Mouse (Mus musculus): ENCODE data around the gene 1700013G24Rik. TPM values are rescaled to one million over a fixed set of nuclear protein-coding genes. Genes with fewer than 3 reads are reported as not detected.

1700013G24Rik gene
- polyA plus RNA-seq, 1 experiment: not detected

DNA sequence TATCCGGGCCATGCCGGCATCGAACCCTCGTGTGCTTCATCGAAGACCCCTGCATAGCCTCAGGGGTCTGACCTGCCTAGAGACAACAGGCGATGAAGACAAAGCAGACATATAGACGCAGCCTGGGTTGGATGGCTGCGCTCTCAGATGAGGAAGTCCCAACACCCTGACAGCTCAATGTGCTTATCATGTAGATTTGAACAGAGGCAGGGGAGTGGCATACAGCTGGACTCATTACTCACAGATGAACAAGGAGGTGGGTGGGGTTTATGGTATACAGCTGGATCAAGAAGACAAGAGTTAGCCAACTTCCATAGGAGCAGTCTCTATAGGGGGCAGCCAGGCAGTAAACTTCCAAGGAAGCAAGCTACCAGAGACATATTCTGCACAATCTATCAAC is 14.2 kb upstream of the 1700013G24Rik start:
- H3K4me1 ChIP-seq (ENCODE audit: control insufficient read depth, insufficient read depth, low read length): no peaks in the 10 kb centered on the region
- TF ChIP-seq POLR2A (IDR thresholded peaks at IDR 0.05; ENCODE audit: low read depth, low read length) (no peak), CTCF (IDR thresholded peaks at IDR 0.05; ENCODE audit: borderline replicate concordance, insufficient read depth, low read length) (no peak)
- H3K4me3 ChIP-seq (ENCODE audit: insufficient read depth, low read length): no peak overlapping the region
- no peak overlapping the region for H3K27ac ChIP-seq (ENCODE audit: insufficient read depth, low read length)

GRCm38 (mm10) chr4:137441332-137441731 is 11.8 kb upstream of the 1700013G24Rik start:
- no peak for TF ChIP-seq CTCF (IDR thresholded peaks at IDR 0.05; ENCODE audit: borderline replicate concordance, insufficient read depth, low read length)
- no peak for TF ChIP-seq POLR2A (IDR thresholded peaks at IDR 0.05; ENCODE audit: low read depth, low read length)
- Histone ChIP-seq H3K4me3 (ENCODE audit: insufficient read depth, low read length) (no peak overlapping the region), H3K4me1 (ENCODE audit: control insufficient read depth, insufficient read depth, low read length) (no peaks in the 10 kb centered on the region), H3K27ac (ENCODE audit: insufficient read depth, low read length) (no peak overlapping the region)

- TF ChIP-seq CTCF (IDR thresholded peaks at IDR 0.05; ENCODE audit: borderline replicate concordance, insufficient read depth, low read length) (0 out of 2 replicates have a peak, but pooled peaks have one; percentile 19), POLR2A (IDR thresholded peaks at IDR 0.05; ENCODE audit: low read depth, low read length) (no peak)
- no peak overlapping the region for H3K27ac ChIP-seq (ENCODE audit: insufficient read depth, low read length)
- peaks cover 8% of the 10 kb centered on the region for H3K4me1 ChIP-seq (ENCODE audit: control insufficient read depth, insufficient read depth, low read length)
- H3K4me3 ChIP-seq (ENCODE audit: insufficient read depth, low read length): no peak overlapping the region
Observed at GRCm38 (mm10) chr4:137443625-137444024, 9.5 kb upstream of the 1700013G24Rik start.

- TF ChIP-seq CTCF (IDR thresholded peaks at IDR 0.05; ENCODE audit: borderline replicate concordance, insufficient read depth, low read length): no peak
- no peak for TF ChIP-seq POLR2A (IDR thresholded peaks at IDR 0.05; ENCODE audit: low read depth, low read length)
- Histone ChIP-seq H3K27ac (ENCODE audit: insufficient read depth, low read length) (no peak overlapping the region), H3K4me3 (ENCODE audit: insufficient read depth, low read length) (no peak overlapping the region), H3K4me1 (ENCODE audit: control insufficient read depth, insufficient read depth, low read length) (peaks cover 16% of the 10 kb centered on the region)
Observed at GRCm38 (mm10) chr4:137445881-137446280, 7.2 kb upstream of the 1700013G24Rik start.

DNA sequence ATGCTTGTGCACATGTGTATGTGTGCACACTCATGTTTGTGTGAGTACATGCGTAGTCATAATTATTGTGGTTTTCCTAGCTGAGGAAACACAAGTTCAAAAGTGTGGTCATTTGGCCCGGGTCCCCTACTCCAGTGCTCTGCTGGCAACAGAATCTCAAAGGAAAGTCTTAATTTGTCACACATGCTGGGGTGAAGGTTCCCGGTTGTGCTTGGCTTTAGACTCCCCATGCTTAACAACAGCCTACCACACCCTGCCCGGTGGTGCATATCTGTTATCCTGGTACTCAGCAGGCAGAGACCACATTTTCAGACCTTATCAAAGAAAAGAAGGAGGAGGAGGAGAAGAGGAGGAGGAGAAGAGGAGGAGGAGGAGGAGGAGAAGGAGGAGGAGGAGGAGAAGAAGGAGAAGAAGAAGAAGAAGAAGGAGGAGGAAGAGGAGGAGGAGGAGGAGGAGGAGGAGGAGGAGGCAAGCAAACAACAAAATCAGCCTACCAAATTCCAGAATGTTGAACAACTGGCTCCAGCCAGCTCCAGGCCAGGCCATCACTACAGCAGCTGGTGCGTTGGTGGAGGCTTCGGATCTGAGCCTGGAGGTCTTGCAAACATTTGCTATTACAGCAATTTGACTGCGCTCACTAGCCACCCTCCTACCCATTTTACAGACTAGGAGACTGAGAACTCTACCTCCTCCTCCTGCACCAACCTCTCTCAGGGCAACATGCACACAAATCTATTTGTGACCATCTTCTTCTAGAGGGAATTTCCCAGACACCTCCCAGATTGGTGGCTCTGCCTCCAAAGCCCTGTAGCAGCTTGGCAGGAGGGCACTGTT is 5.5 kb upstream of the 1700013G24Rik start:
- peak overlapping the region; percentile 71 for H3K27ac ChIP-seq (ENCODE audit: insufficient read depth, low read length)
- H3K4me3 ChIP-seq (ENCODE audit: insufficient read depth, low read length): no peak overlapping the region
- TF ChIP-seq POLR2A (IDR thresholded peaks at IDR 0.05; ENCODE audit: low read depth, low read length): no peak
- no peak for TF ChIP-seq CTCF (IDR thresholded peaks at IDR 0.05; ENCODE audit: borderline replicate concordance, insufficient read depth, low read length)
- H3K4me1 ChIP-seq (ENCODE audit: control insufficient read depth, insufficient read depth, low read length): peaks cover 16% of the 10 kb centered on the region

DNA sequence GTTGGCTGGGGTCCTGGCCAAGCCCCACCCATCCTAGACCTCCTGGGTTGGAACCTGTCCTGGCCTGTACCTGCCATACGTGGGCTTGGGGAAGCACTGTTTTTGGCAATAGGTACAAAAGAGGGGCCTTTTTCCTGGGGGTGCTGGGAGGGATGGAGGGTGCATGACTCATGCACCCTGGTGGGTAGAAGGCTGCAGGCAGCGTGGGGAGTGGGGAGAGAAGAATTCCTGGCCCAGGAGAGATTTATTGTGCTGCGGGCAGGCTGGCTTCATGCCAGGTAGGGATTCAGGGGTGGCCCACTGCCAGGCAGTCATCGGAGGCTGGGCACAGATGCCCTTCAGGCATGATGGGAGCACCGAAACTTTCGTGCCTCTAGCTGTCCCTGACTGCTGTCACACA is 4.9 kb upstream of the 1700013G24Rik start:
- H3K27ac ChIP-seq (ENCODE audit: insufficient read depth, low read length): peak overlapping the region; percentile 71
- no peak overlapping the region for H3K4me3 ChIP-seq (ENCODE audit: insufficient read depth, low read length)
- TF ChIP-seq POLR2A (IDR thresholded peaks at IDR 0.05; ENCODE audit: low read depth, low read length) (no peak), CTCF (IDR thresholded peaks at IDR 0.05; ENCODE audit: borderline replicate concordance, insufficient read depth, low read length) (no peak)
- peaks cover 16% of the 10 kb centered on the region for H3K4me1 ChIP-seq (ENCODE audit: control insufficient read depth, insufficient read depth, low read length)

- H3K4me1 ChIP-seq (ENCODE audit: control insufficient read depth, insufficient read depth, low read length): peaks cover 16% of the 10 kb centered on the region
- H3K4me3 ChIP-seq (ENCODE audit: insufficient read depth, low read length): no peak overlapping the region
- TF ChIP-seq CTCF (IDR thresholded peaks at IDR 0.05; ENCODE audit: borderline replicate concordance, insufficient read depth, low read length) (no peak), POLR2A (IDR thresholded peaks at IDR 0.05; ENCODE audit: low read depth, low read length) (no peak; the same call in 1 of the 2 replicates)
- peak overlapping the region; percentile 71 for H3K27ac ChIP-seq (ENCODE audit: insufficient read depth, low read length)
Observed at GRCm38 (mm10) chr4:137448641-137449040, 4.4 kb upstream of the 1700013G24Rik start.

DNA sequence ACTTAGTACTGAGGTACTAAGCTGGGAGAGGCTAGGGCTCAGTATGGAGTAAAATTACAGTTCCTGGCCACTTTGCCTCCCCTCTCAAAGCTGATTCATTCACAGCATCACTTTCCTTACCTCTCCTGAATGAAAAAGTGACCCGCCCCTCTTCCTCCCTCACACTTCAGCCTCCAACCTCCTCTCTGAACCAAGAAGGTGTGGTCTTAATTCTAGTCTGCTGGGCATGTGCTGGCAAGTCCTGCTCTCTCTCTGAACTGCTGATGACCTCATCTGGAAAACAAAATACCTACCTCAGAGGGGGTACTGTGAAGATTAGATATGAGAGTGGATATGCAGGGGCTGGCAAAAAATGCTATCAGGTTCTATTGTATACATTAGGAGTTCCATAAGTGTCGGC is 4.0 kb upstream of the 1700013G24Rik start:
- H3K27ac ChIP-seq (ENCODE audit: insufficient read depth, low read length): peak overlapping the region; percentile 71
- no peak overlapping the region for H3K4me3 ChIP-seq (ENCODE audit: insufficient read depth, low read length)

DNA sequence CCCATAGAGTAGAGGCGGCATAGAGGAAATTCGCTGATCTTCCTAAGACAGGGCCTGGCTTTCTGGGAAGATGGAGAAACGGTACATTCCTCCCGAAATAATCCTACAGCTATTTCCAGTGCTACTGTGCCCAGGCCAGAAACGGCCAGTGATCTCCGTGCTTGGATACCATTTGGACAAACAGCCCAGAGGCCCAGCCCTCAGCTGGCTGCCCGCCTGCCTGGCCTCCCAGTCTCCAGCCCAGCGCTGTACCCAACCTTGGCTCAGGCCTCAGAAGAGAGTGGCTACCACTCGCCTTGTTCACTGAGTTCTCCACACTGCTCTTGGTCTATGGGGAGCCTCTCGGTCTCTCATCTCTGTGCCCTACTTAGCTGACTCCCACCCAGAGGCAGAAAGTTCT is 3.4 kb upstream of the 1700013G24Rik start:
- no peak for TF ChIP-seq POLR2A (IDR thresholded peaks at IDR 0.05; ENCODE audit: low read depth, low read length)
- H3K4me3 ChIP-seq (ENCODE audit: insufficient read depth, low read length): no peak overlapping the region
- peaks cover 16% of the 10 kb centered on the region for H3K4me1 ChIP-seq (ENCODE audit: control insufficient read depth, insufficient read depth, low read length)
- H3K27ac ChIP-seq (ENCODE audit: insufficient read depth, low read length): peak overlapping the region; percentile 71

More for the DNA sequence above, 4.0 kb upstream of the 1700013G24Rik start:
- TF ChIP-seq CTCF (IDR thresholded peaks at IDR 0.05; ENCODE audit: borderline replicate concordance, insufficient read depth, low read length) (no peak), POLR2A (IDR thresholded peaks at IDR 0.05; ENCODE audit: low read depth, low read length) (no peak)
- H3K4me1 ChIP-seq (ENCODE audit: control insufficient read depth, insufficient read depth, low read length): peaks cover 16% of the 10 kb centered on the region

GRCm38 (mm10) chr4:137452190-137452589 is 894 bp upstream of the 1700013G24Rik start:
- TF ChIP-seq POLR2A (IDR thresholded peaks at IDR 0.05; ENCODE audit: low read depth, low read length): no peak
- no peak for TF ChIP-seq CTCF (IDR thresholded peaks at IDR 0.05; ENCODE audit: borderline replicate concordance, insufficient read depth, low read length)
- Histone ChIP-seq H3K27ac (ENCODE audit: insufficient read depth, low read length) (no peak overlapping the region), H3K4me1 (ENCODE audit: control insufficient read depth, insufficient read depth, low read length) (peaks cover 16% of the 10 kb centered on the region), H3K4me3 (ENCODE audit: insufficient read depth, low read length) (no peak overlapping the region)

All from embryonic fibroblast, embryonic 13.5 days (primary cell).